Mouse (Mus musculus) liver, embryonic 11.5 days (tissue): Measurements from ENCODE around the gene 1810009J06Rik. TPM values are rescaled to one million over a fixed set of nuclear protein-coding genes. Genes with fewer than 3 reads are reported as not detected.
"Not testable (repeated sequence)": the region's sequence is repeated elsewhere in the genome, so short reads cannot be mapped to it uniquely, and the experiment has no call there.

Source experiments
- ATAC-seq: fragments of 200-750 bp; cut with Nextera tagmentation; replicated peaks from 2 replicates; pipeline ENCODE4 v1.8.0; 2017; ENCODE audit warnings: moderate number of reproducible peaks, mild to moderate bottlenecking, moderate TSS enrichment, moderate library complexity; ENCODE audit not compliant: low FRiP score
- DNase-seq: peaks from one replicate; pipeline ENCODE4 v3.0.0-alpha.2; 2017; ENCODE audit warnings: low spot score
- H3K27ac ChIP-seq: fragments of 300-500 bp; sonication (generic); 2 replicates; pipeline ENCODE4 v1.5.1; 2014; ENCODE audit warnings: mild to moderate bottlenecking, low read depth, low read length, control low read depth
- H3K27me3 ChIP-seq: fragments of 300-500 bp; sonication (generic); replicated peaks from 2 replicates; pipeline ENCODE4 v1.6.1; 2014; ENCODE audit warnings: low read length, mixed read lengths; ENCODE audit not compliant: control insufficient read depth, insufficient read depth
- H3K36me3 ChIP-seq: fragments of 300-500 bp; sonication (generic); 2 replicates; pipeline ENCODE4 v1.6.1; 2014; ENCODE audit warnings: mild to moderate bottlenecking, low read length, moderate library complexity, mixed read lengths; ENCODE audit not compliant: control insufficient read depth, insufficient read depth
- H3K4me1 ChIP-seq: fragments of 300-500 bp; sonication (generic); replicated peaks from 2 replicates; pipeline ENCODE4 v1.6.1; 2014; ENCODE audit warnings: low read length, mixed read lengths; ENCODE audit not compliant: control insufficient read depth, insufficient read depth
- H3K4me2 ChIP-seq: fragments of 300-500 bp; sonication (generic); 2 replicates; pipeline ENCODE4 v1.6.1; 2014; ENCODE audit warnings: mild to moderate bottlenecking, control low read depth, moderate library complexity
- H3K4me3 ChIP-seq: fragments of 300-500 bp; sonication (generic); 2 replicates; pipeline ENCODE4 v1.5.1; 2014; ENCODE audit warnings: low read depth, low read length, control low read depth
- H3K9ac ChIP-seq: fragments of 300-500 bp; sonication (generic); 2 replicates; pipeline ENCODE4 v1.6.1; 2014; ENCODE audit warnings: low read depth, low read length, control low read depth
- H3K9me3 ChIP-seq: fragments of 300-500 bp; sonication (generic); 2 replicates; pipeline ENCODE4 v1.6.1; 2016; ENCODE audit warnings: low read length, inconsistent platforms, mixed read lengths; ENCODE audit not compliant: control insufficient read depth
- WGBS: fragments of 180-500 bp; shearing (Covaris S2); extraction: QIAGEN DNeasy Blood & Tissue Kit; methylation state at CpG from one replicate; pipeline ENCODE4 v1.1.7; 2014; 5-methylcytosine and 5-hydroxymethylcytosine counted together
- polyA plus RNA-seq: library from polyadenylated mRNA; unstranded; fragments of >200 nt; fragmentation: Nextera tagmentation; extraction: Ambion mirVana; gene quantifications from 2 replicates; pipeline ENCODE4 v1.2.1, GENCODE M21; 2014

Gene 1810009J06Rik
- not detected in 2 replicates for polyA plus RNA-seq

GRCm38 (mm10) chr6:40964454-40964853 is at the start of gene 1810009J06Rik:
Gene 1810009J06Rik (plus strand): TSS chr6:40964754.
- 89% methylated on average over 2 of the region's 2 CpGs for WGBS
- ATAC-seq = not testable (repeated sequence)

GRCm38 (mm10) chr6:40919954-40920353 is 44.6 kb upstream of the 1810009J06Rik start:
- 82% methylated on average over 4 of the region's 4 CpGs for WGBS
- H3K36me3 ChIP-seq = no peaks in the 10 kb centered on the region
- no peak overlapping the region for H3K9ac ChIP-seq
- ATAC-seq (no peak), DNase-seq (no peak)
- H3K27me3 ChIP-seq = no peaks in the 10 kb centered on the region
- H3K4me2 ChIP-seq = no peak overlapping the region
- H3K27ac ChIP-seq = no peak overlapping the region
- H3K4me3 ChIP-seq = no peak overlapping the region
- H3K9me3 ChIP-seq = no peaks in the 10 kb centered on the region
- no peaks in the 10 kb centered on the region for H3K4me1 ChIP-seq

More at GRCm38 (mm10) chr6:40964454-40964853, at the start of gene 1810009J06Rik:
- H3K4me3 ChIP-seq, H3K27me3 ChIP-seq, DNase-seq, H3K4me2 ChIP-seq, H3K9me3 ChIP-seq, H3K4me1 ChIP-seq, H3K9ac ChIP-seq, H3K36me3 ChIP-seq, H3K27ac ChIP-seq: not testable (repeated sequence)

- H3K27ac ChIP-seq = no peak within 1 kb of the TSS
- DNase-seq (no peak), ATAC-seq (no peak)
- no peak within 1 kb of the TSS for H3K9ac ChIP-seq
- WGBS = 89% methylated on average over 10 of the region's 10 CpGs
- no peaks in the 10 kb centered on the region for H3K4me1 ChIP-seq
- H3K9me3 ChIP-seq = no peaks in the 10 kb centered on the region
- H3K27me3 ChIP-seq = no peaks in the 10 kb centered on the region
- no peak within 1 kb of the TSS for H3K4me2 ChIP-seq
- H3K4me3 ChIP-seq = no peak within 1 kb of the TSS
- no peaks in the 10 kb centered on the region for H3K36me3 ChIP-seq
Observed at GRCm38 (mm10) chr6:40940457-40940856, 24.1 kb upstream of the 1810009J06Rik start, which contains the start of gene 1700074P13Rik. Gene 1700074P13Rik (minus strand): TSS chr6:40940557.

GRCm38 (mm10) chr6:40951770-40952169 is 12.8 kb upstream of the 1810009J06Rik start, which contains the start of gene Gm4744:
Gene Gm4744 (minus strand): TSS chr6:40951870.
- no peak within 1 kb of the TSS for H3K4me2 ChIP-seq
- H3K27me3 ChIP-seq = no peaks in the 10 kb centered on the region
- ATAC-seq (no peak), DNase-seq (no peak)
- no peak within 1 kb of the TSS for H3K9ac ChIP-seq
- H3K36me3 ChIP-seq = no peaks in the 10 kb centered on the region
- no peak within 1 kb of the TSS for H3K27ac ChIP-seq
- no peaks in the 10 kb centered on the region for H3K4me1 ChIP-seq
- no peak within 1 kb of the TSS for H3K4me3 ChIP-seq
- no peaks in the 10 kb centered on the region for H3K9me3 ChIP-seq

- Histone ChIP-seq H3K4me1 (no peaks in the 10 kb centered on the region), H3K4me2 (no peak overlapping the region), H3K27me3 (no peaks in the 10 kb centered on the region), H3K4me3 (no peak overlapping the region), H3K36me3 (no peaks in the 10 kb centered on the region), H3K9ac (no peak overlapping the region), H3K9me3 (no peaks in the 10 kb centered on the region), H3K27ac (no peak overlapping the region)
- ATAC-seq (no peak), DNase-seq (no peak)
- 58% methylated on average over 2 of the region's 2 CpGs for WGBS
Observed at GRCm38 (mm10) chr6:40953716-40954115, 10.8 kb upstream of the 1810009J06Rik start.

GRCm38 (mm10) chr6:40999379-40999778 is 34.8 kb downstream of the 1810009J06Rik start, which contains the start of gene Gm2663:
Gene Gm2663 (minus strand): TSS chr6:40999479.
- not testable (repeated sequence) for H3K4me2 ChIP-seq, H3K27me3 ChIP-seq, H3K36me3 ChIP-seq, DNase-seq, H3K27ac ChIP-seq, H3K4me3 ChIP-seq, ATAC-seq, H3K4me1 ChIP-seq, H3K9ac ChIP-seq, H3K9me3 ChIP-seq

GRCm38 (mm10) chr6:41015065-41015464 is 50.5 kb downstream of the 1810009J06Rik start:
- DNase-seq (no peak), ATAC-seq (no peak)
- H3K9ac ChIP-seq = no peak overlapping the region
- H3K27me3 ChIP-seq = no peaks in the 10 kb centered on the region
- 80% methylated on average over 4 of the region's 4 CpGs for WGBS
- no peaks in the 10 kb centered on the region for H3K9me3 ChIP-seq
- no peak overlapping the region for H3K27ac ChIP-seq
- no peak overlapping the region for H3K4me2 ChIP-seq
- no peak overlapping the region for H3K4me3 ChIP-seq
- no peaks in the 10 kb centered on the region for H3K36me3 ChIP-seq
- H3K4me1 ChIP-seq = no peaks in the 10 kb centered on the region

Other genes with a start within 250 kb of the 1810009J06Rik start
- not detected in 2 replicates for gene Moxd2, start 77.3 kb upstream of the 1810009J06Rik start, polyA plus RNA-seq
- not detected in 2 replicates for gene Prss58, start 64.4 kb upstream of the 1810009J06Rik start, polyA plus RNA-seq
- gene 1700074P13Rik, start 24.2 kb upstream of the 1810009J06Rik start, polyA plus RNA-seq = not detected in 2 replicates
- not detected in 2 replicates for gene Gm4744, start 12.9 kb upstream of the 1810009J06Rik start, polyA plus RNA-seq
- not detected in 2 replicates for gene Gm2663, start 34.7 kb downstream of the 1810009J06Rik start, polyA plus RNA-seq
- not detected in 2 replicates for gene 2210010C04Rik, start 70.8 kb downstream of the 1810009J06Rik start, polyA plus RNA-seq